Mouse (Mus musculus): ENCODE measurements around the gene Tmod3.

The Tmod3 gene

DNA sequence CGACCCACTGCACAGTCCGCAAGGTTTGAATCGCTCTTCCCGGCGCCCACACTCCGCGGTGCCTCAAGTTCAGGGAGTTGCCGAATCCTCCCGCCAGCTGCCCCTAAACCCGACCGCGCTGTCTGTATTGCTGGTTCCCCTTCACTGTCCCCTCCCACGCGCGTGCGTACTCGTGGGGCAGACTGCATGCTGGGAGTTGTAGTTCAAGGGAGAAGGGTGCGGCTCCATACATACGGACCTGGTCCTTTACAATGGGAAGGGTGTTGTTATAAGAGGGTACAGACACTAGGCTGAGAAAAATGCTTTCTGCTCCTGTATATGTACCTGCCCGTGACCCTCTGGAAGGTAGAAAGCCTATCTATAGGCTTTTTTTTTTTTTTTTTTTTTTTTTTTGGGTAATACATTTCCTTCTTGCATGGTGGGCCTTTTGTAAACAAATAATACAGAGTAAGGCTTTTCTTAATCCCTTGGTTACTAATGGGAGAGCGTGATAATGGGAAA, at the start of gene Tmod3:
Gene Tmod3 (minus strand): TSS at position 146 of the 501 bp plus-strand sequence.
- in situ Hi-C loops (cut with MboI, MseI), result no loop called here

DNA sequence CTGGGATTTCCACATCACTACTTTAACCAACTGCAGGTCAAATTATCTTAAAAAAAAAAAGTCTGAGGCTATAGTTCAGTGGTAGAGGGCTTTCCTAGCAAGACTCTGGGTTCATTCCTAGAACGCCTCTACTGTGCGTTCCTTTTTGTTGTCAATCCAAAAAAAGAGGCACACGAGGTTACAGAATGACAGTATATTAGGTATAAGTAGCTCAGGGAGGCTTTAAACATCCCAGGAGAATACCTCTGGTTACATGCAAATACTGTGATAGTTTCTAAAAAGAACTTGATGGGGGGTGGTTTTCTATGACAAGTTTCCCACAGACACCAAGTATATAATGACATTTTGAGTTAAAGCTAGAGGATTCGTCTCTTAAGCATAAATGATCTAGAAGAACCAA, 48.0 kb upstream of the Tmod3 start:
- in situ Hi-C loops (cut with MboI, MseI), result no loop called here

DNA sequence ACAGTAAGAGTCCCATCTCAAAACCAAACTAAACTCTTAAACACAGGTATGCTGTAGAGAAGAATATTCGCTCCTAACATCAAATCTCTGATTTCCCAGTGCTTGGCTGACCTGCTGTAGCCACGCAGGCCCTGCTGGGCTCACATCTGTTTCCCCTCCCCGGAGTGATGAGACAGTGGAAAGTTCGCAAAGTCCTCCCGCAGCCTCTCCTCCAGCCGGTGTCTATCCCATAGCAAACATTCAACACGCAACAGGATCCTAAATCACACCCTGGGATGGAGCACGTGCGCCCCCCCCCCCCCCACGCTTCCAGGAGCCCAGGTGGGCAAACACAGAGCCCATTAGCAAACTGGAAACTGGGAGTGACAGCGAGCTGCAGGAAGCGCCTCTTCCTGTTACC, 42.1 kb upstream of the Tmod3 start:
- in situ Hi-C loops (cut with MboI, MseI), result no loop called here

DNA sequence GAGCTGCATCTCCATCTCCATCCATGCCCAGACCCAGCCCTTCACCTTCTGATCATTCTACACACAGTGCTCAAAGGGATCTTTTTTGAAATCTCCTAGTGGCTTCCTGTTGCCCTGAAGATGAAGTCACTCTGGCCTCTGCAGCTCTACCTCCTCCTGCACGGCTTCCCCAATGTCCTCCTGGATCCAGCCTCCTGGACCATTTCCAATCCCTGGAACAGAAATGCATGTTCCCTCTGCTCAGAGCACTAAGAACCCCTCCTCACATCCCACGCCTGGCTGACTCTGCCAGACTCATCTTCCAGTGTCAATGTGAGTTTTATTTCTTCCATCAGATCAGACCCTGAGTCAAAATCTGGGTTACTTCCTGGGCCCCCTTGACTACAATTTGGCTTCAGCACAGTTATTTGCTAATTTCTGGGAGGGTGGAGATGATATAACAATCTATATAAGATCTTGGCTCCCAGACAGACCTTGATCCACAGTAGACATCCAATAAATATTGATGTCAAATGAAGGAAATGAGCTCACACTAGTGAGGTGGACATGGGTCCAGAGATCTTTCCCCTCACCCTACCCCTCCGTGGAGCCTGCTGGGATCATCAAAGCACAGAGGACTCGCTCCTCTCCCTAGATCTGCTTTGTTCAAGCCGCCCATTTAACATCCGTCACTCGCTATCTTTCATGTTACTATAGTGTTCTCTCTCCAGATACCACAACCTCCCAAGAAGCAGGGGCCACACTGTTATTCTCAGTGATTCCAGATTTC, 40.9 kb upstream of the Tmod3 start:
- in situ Hi-C loops (cut with MboI, MseI), result no loop called here

DNA sequence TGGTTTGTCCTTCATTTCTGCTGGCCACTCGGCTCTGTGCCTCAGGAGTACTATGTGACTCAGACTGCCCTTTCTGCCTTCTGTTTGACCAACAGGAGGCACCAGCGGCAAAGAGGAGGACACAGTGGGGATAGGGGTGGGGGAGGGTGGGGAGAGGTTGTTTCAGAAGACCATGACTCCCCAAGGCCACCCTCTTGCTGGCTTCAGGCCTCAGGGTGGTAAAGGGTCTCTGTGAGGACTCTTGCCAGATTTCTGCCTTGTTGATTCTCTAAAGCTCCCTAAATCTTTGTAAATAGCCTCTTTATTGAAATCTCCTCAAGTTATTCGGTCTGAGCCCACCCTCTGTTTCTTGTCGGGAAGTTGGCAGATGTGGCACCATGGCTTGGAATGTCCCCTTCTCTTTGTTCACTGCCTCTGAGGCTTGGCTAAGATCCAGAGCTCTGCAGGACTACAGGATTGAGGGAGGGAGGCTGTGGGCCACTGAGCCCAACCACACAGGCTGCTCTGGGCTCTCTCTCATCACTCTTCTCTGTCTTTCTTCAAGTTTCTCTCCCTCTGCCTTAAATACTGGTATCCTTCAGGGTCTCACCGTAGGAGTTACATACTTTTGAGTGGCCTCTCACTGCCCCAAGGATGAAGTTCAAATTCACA, 39.9 kb upstream of the Tmod3 start:
- in situ Hi-C loops (cut with MboI, MseI), result no loop called here

DNA sequence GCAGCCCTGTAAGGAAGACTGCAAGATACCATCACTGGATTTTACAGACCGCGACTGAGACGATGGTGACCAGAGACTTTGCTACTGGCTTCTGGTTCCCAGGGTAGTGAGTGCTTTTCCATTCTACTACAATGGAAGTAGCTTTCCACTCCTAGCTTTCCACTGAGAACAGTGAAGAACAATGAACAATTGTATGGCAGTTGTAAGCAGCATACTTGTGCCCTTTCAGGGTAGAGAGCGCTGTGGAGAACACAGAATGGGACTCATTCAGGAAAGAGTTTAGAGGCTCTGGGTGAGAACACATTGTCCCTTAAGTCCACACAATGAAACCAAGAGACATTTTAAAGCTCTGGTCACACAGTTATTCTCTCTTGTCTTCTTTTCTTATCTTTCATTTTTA, 38.1 kb upstream of the Tmod3 start:
- in situ Hi-C loops (cut with MboI, MseI), result no loop called here

DNA sequence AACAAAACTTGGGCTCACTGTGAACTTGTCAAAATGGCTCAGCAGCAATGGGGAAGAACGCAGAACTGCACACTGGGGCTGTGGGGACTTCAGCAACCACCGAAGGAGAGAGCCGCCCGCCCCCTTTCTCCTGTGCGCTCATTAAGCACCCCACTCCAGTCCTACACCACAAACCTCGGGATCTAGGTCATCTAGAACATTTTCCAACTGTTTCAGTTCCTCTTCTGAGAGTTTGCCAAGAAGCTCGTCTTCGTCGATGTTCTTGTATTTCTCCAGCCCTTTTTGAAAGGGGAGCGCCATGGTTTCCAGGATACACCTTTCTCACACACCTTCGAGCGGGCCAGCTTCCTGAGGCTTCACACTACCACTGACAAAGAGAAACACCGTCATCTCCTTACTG, 37.6 kb upstream of the Tmod3 start:
- in situ Hi-C loops (cut with MboI, MseI), result no loop called here

DNA sequence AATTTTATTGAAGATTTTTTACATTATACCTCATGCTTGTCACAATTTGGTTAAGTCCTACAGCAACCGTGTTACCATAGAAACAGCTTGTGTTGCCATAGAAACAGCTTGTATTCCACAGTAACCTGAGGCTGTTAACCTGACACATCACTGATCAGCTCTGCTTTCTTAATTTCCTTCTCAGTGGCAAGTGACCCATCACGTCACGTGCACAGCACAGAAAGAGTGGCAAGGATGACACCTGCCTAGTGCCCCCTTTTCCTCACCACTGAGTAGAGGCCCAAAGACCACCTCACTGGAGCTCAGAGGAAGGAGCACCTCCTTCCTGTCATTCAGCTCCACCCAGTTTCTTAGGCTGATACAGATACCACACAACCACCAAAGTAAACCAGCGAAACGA, 34.0 kb upstream of the Tmod3 start:
- in situ Hi-C loops (cut with MboI, MseI), result no loop called here

DNA sequence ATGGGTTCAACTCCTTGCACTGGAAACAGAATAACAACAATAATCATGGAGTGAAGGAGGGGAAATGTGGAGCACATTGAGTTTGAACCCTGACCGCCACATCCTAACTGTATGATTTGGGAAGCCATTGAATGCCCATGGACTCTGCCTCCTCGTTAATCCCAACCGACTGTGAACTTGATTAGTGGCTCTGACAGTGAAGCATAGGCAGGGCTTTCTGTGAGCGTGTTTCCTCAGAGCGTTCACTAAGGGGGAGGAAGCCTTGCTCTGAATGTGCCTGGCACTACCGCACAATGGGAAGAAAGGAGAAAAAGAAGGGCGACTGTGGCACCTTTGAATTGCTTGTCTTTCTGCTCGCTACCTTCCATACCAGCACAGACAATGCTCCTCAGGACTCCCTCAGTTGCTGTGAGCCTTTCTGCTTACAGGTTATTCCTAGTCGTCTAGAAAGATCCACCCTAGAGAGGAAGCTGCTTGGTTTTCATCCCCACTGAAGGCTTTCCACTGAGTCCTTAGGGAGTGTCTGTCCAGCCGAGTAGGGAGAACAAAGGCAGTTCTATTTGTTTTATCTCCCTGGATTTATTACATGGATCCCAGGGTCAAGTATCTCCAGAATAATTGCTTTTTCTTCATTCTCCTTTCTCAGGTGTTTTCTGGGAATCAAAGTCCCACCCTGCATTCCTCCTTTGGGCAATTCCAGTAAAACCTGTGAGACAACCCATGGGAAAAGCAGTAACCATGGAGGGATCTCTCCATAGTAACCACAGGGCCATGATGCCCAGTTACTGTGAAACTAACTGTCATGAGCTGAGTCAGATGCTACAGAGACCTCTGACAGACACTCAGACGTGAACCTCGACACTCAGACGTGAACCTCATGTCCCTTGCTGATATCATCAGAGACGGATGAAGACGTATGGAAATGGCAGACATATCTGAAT, 30.7 kb upstream of the Tmod3 start:
- in situ Hi-C loops (cut with MboI, MseI), result loop anchor here in 1 of 2 experiments (5.0 kb wide), 1 partner anchor 68 kb away; no protein-coding TSS in a partner anchor

DNA sequence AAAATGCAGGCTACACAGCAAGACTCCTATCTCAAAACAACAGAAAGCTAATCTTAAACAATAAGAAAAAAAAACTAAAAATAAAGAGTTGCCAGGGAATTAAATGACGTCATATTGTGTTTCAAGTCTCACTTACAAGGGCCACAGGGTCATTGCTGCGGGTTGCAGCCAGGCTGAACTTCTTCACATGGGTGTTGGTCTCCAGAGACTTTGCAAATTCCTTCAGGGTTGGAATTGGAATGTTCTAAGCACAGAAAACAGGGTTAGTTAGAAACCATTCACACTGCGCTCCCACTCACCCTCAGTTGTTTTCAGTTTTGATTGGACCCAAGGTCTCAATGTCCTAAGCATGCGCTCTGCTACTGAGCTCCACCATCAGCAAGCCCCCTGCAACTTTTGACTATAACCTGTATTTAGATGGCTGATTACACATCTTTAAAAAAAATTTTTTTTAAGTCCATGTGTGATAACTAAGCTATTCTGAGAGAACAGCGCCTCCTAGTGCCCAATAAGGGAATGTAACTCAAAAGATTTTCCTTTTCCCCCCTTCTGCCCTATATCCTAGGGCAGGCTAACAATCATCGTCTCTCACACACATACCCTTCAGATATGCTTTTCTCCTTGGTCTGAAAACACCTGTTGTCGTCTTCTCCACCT, 22.4 kb upstream of the Tmod3 start:
- in situ Hi-C loops (cut with MboI, MseI), result loop anchor here in 1 of 2 experiments (5.0 kb wide), 1 partner anchor 65 kb away; no protein-coding TSS in a partner anchor

DNA sequence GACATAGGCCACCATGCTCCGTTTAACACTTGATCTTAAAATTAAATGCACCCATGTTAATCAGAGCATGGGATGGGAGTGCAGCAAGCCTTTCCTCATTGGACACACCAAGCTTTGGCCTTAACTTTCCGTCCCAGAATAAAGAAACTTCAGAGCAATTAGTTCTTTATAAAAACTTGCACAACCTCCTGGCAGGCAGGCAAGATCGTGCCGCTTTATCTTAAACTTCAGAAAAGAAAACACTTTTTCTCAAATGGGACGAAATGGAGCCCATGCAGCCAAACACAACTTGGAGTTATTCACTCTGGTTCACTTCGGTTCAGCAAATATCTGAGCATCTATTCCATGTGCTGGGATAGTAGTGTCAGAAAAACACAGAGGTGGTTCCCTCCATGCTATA, 19.9 kb upstream of the Tmod3 start:
- in situ Hi-C loops (cut with MboI, MseI), result no loop called here

DNA sequence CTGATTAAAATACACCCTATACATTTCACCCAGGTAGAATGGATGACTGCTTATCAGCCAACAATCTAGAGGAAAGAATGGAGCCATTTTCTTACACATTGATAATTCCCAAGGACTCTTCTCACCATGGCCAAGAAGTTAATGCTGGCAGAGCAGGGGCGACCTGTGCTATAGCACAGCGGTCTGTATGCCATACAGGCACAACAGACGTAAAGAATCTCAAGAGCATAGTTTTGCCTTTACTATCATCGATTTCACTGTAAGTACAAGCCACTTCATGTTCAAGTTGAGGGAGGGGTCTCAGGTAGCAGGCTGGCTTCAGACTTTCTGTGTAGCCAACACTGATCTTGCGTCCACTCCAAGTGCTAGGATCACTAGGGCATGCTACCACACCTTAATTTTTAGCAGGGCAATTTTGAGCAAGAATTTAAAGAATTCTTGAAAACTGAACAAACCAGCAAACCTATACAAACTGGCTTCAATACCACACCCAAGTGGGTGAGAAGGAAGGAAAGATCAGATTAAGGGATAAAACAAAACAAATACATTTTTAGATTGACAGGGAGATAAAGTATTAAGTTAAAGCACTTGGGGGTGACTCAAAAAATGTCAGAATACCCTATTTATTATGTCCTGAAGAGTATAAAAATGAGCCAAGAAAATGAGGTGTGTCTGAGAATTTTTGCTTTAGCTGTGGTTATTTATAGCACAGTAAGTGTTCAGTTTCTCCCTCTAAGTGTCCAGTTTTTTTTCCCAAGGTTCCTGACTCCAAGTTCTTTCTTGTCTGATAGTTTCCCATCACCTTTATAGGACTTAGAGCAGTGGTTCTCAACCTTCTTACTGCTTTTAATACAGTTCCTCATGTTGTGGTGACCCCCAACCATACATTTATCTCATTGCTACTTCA, 11.8 kb upstream of the Tmod3 start:
- in situ Hi-C loops (cut with MboI, MseI), result no loop called here

DNA sequence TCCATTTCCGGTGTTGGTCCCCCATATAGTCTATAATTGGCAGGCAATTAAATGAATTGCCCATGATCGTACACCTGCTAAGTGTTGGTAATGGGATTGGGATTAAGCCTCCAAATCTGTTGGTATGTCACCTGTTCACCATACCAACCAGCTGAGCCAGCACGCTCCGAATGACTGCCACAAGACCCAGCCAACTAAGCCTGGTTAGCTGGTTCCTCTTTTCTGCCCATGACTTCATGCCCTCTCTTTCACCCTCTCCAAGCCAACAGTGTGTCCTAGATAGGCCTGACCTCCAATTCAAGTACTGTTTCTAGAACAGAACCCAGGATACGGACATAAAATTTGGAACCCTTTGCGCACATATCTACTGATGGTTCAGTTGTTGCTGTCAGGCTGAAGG, 8.9 kb upstream of the Tmod3 start:
- in situ Hi-C loops (cut with MboI, MseI), result no loop called here

DNA sequence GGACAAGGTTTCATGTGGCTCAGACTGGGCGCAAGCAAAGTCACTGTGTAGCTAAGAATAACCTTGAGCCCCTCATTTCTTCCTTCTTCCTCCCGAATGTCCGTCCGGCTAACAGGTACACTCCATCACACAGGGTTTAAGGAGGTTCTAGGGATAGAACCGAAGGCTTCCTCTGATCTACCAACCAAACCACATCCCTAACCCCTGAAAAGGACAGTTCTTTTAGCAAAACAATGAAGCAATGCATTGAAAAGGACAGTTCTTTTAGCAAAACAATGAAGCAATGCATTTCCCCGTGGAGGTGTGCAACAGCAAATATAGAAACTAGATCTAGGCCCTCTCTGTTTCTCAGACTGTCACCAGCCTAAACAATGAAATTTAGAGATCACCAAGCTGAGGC, 5.4 kb upstream of the Tmod3 start:
- in situ Hi-C loops (cut with MboI, MseI), result no loop called here

DNA sequence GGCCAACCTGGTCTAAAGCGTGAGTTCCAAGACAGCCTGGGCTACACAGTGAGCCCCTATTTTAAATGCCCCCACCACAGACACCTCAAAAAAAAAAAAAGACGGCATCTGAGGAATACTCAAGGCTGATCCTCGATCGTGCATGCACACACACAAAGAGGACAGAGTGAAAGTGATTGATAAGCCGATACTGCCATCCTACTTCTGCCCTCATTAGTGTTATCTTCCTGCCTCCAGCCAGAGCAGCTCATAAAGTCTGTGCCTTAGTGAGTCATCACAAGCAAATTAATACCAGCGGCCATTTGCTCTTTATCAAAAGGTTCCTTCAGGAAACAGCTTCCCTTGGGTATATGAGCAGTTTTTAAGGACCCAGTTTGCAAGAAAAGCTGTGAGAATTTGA, 4.2 kb upstream of the Tmod3 start:
- in situ Hi-C loops (cut with MboI, MseI), result no loop called here

DNA sequence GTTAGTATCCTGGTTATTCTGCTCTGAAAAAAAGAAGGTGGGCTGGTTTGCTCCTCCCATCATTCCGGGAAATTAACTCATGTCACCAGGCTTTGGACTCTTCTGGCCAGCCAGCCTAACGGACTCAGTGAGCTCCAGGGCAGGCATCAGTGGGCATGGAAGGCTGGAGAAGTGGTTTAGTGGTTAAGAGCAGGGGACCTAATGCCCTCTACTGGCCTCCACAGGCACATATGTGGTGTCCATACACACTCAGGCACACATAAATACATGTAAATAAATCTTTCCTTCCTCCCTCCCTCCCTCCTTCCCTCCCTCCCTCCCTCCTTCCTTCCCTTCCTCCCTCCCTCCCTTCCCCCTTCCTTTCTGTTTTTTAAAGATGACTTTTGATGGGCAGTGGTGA, 3.7 kb upstream of the Tmod3 start:
- in situ Hi-C loops (cut with MboI, MseI), result no loop called here

DNA sequence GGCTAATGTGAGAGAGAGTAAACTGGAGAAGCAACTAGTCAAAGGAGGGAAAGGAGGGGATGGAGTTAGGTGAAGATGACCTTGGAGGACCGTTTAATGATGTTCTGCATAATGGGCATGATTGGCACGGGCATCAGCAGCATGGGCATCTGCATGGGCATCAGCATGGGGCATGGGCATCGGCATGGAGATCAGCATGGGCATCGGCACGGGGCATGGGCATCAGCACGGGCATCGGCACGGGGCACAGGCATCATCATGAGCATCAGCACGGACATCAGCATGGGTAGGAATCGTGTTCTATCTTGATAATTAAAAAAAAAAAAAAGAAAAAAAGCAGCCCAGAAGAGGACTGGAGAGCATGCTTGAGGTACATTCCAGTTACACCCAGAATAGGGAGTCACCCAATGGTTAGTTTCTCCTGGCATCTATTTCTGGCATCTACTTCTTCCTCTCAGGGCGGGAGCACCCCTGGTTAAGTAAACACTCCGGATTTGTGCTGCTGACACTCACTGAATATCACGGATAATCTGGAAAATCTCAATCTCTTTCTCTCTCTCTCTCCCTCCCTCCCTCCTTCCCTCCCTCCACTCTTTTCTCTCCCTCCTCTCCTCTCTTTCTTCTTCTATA, 1.7 kb upstream of the Tmod3 start:
- in situ Hi-C loops (cut with MboI, MseI), result no loop called here

DNA sequence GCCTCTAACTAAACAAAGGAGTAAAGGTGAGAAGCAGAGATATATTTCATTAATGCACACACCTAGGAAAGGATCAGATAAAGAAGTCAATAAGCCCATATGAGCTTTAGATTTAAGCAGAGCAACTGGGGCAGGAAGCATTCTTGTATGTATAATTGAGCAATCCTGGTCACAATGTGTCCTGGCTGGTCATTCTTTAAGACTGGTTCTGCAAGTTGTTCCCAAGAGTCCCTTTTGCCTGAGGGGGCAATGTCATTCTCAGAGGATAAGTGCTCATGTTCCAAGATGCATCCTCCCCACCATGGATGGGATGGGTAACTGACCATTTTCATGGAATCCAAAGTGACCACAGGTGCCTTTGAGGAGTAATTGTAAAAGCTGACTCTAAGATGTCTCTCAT, 896 bp upstream of the Tmod3 start:
- in situ Hi-C loops (cut with MboI, MseI), result no loop called here

DNA sequence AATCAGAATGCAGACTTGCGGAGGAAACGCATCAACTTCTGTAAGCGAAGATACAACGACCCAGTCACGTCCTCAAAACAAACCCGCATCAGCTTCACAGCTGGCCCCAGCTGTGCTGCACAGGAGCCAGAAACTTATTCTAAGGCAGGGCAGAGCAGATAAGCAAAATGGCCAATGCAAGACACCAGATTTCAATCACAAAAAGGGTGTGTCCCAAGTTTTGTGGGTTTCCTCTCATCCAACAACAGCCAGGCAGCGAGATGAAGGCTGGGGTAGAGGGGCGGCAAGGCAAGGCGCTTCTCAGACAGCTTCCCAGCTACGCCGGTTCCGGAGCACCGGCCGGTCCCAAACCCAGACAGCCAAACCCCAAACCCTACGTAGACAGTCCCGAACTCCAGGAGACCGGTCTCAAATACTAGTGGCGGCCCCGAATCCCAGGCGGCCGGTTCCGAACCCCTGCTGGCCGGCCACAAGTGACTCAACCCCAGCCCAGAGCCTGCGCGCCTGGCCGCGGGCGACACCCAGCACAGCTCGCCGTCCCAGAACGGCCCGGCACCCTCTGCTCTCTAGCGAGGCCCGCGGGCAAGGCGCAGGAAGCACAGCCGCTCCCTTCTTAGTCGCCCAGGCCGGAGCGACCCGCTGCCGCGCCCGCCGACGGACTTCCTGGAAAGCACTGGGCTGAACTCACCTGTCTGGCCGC, 495 bp downstream of the Tmod3 start:
- in situ Hi-C loops (cut with MboI, MseI), result no loop called here
